Mouse (Mus musculus) A20 (cell line): ENCODE measurements around the gene Zfp791.
A peak's percentile ranks its signal among the peaks of the same experiment; 100 is the strongest.
"Not testable (repeated sequence)": the region's sequence is repeated elsewhere in the genome, so short reads cannot be mapped to it uniquely, and the experiment has no call there.

ENCODE experiments used
- DNase-seq: peaks from one replicate; pipeline ENCODE4 v3.0.0-alpha.2; 2011; ENCODE audit warnings: low read depth, low spot score

The Zfp791 gene

DNA sequence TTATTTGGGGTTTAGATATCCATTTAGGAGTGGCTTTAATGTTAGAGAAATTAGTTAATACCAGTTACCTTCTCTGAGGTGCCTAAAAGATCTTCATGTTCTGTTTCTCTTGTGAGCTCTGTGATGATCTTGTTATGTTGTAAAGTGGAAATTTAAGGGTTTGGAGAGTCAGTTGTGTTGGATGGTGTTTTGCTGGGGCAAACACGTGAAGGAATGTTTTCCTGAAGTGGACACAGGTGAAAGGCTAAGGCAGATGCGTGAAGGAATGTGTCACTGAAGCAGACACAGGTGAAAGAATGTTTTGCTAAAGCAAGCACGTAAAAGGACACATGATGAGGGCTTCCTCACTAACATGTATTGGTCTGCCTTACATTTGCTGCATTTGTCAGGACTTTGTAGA is at the start of gene Zfp791:
TSS of gene Zfp791 (minus strand) at position 101 of the 400 bp plus-strand sequence.
- DNase-seq: no peak

DNA sequence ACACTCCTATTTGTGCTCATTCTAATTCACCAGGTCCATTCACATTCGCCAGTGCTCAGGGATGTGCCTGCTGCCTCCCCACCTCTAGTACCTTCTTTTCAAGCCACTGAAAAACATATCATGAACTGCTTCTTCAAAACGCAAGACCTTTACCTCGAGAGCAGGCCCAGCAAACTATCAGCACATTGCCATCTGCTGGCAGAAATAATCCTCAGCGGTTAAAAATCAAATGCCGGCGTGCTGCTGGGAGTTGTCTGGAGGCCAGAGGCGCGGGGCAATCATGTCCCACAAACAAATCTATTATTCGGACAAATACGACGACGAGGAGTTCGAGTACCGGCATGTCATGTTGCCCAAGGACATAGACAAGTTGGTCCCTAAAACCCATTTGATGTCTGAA is 48.4 kb upstream of the Zfp791 start:
- peak; percentile 57 for DNase-seq

DNA sequence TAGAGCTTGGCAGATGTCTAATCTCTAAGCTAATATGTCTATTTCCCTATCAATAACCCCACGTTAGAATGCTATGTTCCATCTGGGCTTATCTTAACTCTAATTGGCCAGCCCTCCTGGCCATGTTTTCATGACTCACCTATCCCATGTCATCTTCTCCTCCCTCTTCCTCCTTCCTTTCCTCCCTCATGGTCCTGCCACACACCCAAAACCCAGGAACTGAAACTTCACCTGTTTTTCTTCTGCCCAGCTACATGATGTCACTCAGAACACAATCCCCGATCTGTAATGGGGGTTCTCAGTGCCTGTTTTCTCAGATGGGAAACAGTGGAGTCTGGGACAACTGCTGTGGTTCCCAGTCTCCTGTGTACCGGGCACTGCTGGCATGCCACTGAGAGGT is 28.7 kb upstream of the Zfp791 start, which contains the start of gene Cks1brt:
TSS of gene Cks1brt (plus strand) at position 301 of the 400 bp plus-strand sequence.
- DNase-seq: no peak

DNA sequence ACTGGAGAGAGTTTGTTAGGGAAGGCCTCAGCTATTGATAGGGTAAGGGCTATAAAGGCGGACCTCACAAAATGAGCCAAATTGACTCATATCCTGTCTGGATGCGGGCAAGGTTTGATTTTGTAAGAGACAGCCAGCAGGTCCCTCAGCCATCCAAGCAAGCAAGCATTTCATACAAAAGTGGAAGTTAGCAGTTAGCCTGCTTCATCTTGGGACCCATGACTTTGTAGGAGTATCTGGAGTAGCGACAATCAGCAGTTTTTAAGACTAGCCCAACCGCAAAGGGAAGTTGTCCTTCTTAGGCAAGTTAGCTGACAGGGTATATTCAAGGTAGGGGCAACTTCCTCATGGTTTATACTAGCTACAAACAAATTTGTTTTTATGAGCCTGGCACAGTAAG is 19.6 kb upstream of the Zfp791 start:
- no peak for DNase-seq

GRCm38 (mm10) chr8:85135690-85136089 is 12.8 kb upstream of the Zfp791 start:
- DNase-seq: not testable (repeated sequence)

- DNase-seq: no peak
Measured at GRCm38 (mm10) chr8:85132335-85132734, 9.4 kb upstream of the Zfp791 start.

GRCm38 (mm10) chr8:85123691-85124090 is 796 bp upstream of the Zfp791 start:
- DNase-seq: no peak

GRCm38 (mm10) chr8:85120251-85120650 is 2.6 kb downstream of the Zfp791 start:
- DNase-seq: not testable (repeated sequence)

- DNase-seq: peak; percentile 77
Measured at GRCm38 (mm10) chr8:85119052-85119981, 3.6 kb downstream of the Zfp791 start.

- no peak for DNase-seq
Measured at GRCm38 (mm10) chr8:85116984-85117383, 5.9 kb downstream of the Zfp791 start.

GRCm38 (mm10) chr8:85115501-85115900 is 7.4 kb downstream of the Zfp791 start:
- no peak for DNase-seq

DNA sequence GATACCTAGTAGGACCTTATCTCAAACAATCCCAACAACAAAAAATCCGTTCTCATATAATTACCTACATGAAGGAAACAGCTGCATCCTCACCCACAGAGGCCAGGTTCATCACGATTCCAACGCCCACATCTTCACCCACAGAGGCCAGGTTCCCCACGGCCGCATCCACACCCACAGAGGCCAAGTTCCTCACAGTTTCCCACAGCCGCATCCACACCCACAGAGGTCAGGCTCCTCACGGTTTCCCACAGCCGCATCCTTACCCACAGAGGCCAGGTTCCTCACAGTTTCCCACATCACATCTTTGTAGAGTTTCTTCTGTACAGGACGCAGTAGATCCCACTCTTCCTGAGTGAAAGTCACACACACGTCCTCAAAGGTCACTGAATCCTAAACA is 9.7 kb downstream of the Zfp791 start:
- DNase-seq: no peak

- no peak for DNase-seq
Measured at GRCm38 (mm10) chr8:85100076-85100665, 22.7 kb downstream of the Zfp791 start.

GRCm38 (mm10) chr8:85096850-85097249 is 26.0 kb downstream of the Zfp791 start:
- no peak for DNase-seq

DNA sequence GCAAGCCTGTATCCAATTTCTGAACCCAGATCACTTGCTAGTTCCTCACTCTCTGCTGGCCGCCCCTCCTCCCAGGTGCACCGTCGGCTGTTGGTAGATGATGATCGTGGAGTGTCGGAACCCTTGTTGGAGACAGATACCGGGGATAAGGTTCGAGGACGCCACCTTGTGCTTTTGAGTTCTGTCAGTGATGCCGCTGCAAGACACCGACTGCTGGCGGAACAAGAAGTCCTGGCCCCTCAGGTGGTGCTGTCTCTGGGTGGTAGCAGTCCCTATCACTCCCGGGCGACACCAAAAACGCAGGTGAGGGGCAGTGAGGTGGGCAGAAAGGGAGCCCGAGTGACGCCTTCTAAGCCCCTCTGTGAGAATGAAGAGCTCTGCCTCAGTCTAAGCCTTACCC is 26.7 kb downstream of the Zfp791 start:
- no peak for DNase-seq

DNA sequence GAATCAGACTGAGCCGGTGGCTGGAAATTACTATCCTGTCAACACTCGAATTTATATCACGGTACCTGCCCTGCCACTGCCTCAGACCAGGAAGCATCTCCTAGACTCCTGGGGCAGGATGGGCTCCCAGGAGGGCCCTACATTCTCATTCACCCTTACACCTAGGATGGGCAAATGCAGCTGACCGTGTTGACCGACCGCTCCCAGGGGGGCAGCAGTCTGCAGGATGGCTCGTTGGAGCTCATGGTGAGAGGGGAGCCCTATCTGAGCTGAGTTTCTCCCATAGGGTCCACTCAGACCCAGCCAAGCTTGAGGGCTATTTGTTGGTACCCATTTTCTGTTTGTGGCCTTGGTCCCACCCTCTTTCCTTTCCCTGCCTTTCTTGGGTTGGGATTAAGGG is 27.3 kb downstream of the Zfp791 start:
- DNase-seq: no peak

DNA sequence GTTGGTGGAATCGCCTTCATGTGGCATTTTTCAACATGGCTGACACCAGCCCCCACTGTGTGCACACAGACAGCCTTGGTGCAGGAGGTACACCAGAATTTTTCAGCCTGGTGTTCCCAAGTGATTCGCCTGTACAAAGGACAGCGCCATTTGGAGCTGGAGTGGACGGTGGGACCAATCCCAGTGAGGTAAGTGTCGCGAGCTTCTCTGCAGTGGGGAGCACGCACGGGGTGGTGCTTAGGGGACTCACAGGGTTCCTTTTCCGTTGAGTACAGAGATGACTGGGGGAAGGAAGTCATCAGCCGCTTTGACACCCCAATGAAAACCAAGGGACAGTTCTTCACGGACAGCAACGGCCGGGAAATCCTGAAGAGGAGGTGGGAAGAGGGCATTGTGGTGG is 27.8 kb downstream of the Zfp791 start:
- no peak for DNase-seq

GRCm38 (mm10) chr8:85091526-85092090 is 31.3 kb downstream of the Zfp791 start:
- no peak for DNase-seq

DNA sequence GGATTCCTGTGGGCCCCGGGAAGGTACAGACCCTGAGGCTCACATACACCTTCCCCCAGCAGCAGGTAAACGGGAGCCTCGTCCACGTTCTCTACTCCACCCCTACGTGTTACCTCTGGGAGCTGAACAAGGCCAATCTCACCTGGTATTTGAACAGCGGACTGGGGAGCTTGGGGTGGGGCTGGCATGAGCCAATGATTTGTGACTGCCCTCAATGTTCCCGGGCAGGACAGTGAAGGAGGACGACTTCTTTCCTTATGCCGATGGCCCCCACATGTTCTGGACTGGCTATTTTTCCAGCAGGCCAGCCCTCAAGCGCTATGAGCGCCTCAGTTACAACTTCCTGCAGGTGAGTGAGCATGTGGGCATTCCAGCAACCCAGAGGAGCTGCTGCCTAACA is 32.0 kb downstream of the Zfp791 start:
- DNase-seq: no peak

- no peak for DNase-seq
Measured at GRCm38 (mm10) chr8:85088771-85089170, 34.1 kb downstream of the Zfp791 start.

- DNase-seq: no peak
Measured at GRCm38 (mm10) chr8:85086238-85086637, 36.7 kb downstream of the Zfp791 start.

DNA sequence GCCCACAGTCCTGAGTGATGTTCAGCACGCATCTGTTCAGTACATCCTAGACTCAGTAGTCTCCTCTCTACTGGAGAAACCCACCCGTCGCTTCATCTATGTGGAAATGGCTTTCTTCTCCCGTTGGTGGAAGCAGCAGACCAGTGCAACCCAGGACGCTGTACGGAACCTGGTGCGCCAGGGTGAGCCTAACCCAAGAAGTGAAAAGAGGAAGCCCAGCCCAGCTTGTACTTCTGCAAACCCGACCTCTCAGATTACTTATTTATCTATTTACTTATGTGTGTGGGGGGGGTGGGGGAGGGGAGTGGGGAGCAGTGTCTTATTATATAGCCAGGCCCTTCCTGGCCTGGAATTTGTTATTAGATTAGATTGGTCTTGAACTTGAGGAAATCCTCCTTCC is 38.3 kb downstream of the Zfp791 start:
- DNase-seq: peak; percentile 78
